Mouse (Mus musculus): ENCODE results near the gene Alk. TPM values are rescaled to one million over a fixed set of nuclear protein-coding genes. Genes with fewer than 3 reads are reported as not detected.

The Alk gene
- polyA plus RNA-seq, 1 experiment from 2014 or later = 0.60 TPM

- H3K9ac ChIP-seq = no peak overlapping the region
- no peak overlapping the region for H3K4me2 ChIP-seq (replicated peaks)
- no peak overlapping the region for H3K4me3 ChIP-seq
- no peak for ATAC-seq (ENCODE audit: low FRiP score, low read depth)
- H3K36me3 ChIP-seq = no peaks in the 10 kb centered on the region
- H3K27ac ChIP-seq = no peak overlapping the region
- H3K4me1 ChIP-seq = no peaks in the 10 kb centered on the region
- no peaks in the 10 kb centered on the region for H3K9me3 ChIP-seq
- no peaks in the 10 kb centered on the region for H3K27me3 ChIP-seq
- 87% methylated on average over 9 of the region's 9 CpGs for WGBS
These were observed 25.1 kb downstream of the Alk start for GRCm38 (mm10) chr17:72579321-72579720.

GRCm38 (mm10) chr17:72571379-72571778 is 33.0 kb downstream of the Alk start:
- no peak for ATAC-seq (ENCODE audit: low FRiP score, low read depth)
- H3K4me2 ChIP-seq (replicated peaks) = no peak overlapping the region
- 77% methylated on average over 2 of the region's 2 CpGs for WGBS
- H3K27me3 ChIP-seq = no peaks in the 10 kb centered on the region
- H3K9me3 ChIP-seq = no peaks in the 10 kb centered on the region
- no peaks in the 10 kb centered on the region for H3K4me1 ChIP-seq
- H3K27ac ChIP-seq = no peak overlapping the region
- no peaks in the 10 kb centered on the region for H3K36me3 ChIP-seq
- no peak overlapping the region for H3K9ac ChIP-seq
- H3K4me3 ChIP-seq = no peak overlapping the region

- no peak overlapping the region for H3K4me3 ChIP-seq
- ATAC-seq (ENCODE audit: low FRiP score, low read depth) = no peak
- 77% methylated on average over 10 of the region's 10 CpGs for WGBS
These were observed 34.9 kb downstream of the Alk start for GRCm38 (mm10) chr17:72569491-72569890.

GRCm38 (mm10) chr17:72563423-72563822 is 41.0 kb downstream of the Alk start:
- no peak overlapping the region for H3K9ac ChIP-seq
- H3K9me3 ChIP-seq = no peaks in the 10 kb centered on the region
- H3K27me3 ChIP-seq = no peaks in the 10 kb centered on the region
- H3K4me2 ChIP-seq (replicated peaks) = no peak overlapping the region
- 51% methylated on average over 5 of the region's 5 CpGs for WGBS
- no peak overlapping the region for H3K27ac ChIP-seq
- no peaks in the 10 kb centered on the region for H3K4me1 ChIP-seq
- no peaks in the 10 kb centered on the region for H3K36me3 ChIP-seq
- no peak for ATAC-seq (ENCODE audit: low FRiP score, low read depth)
- H3K4me3 ChIP-seq = no peak overlapping the region

More at GRCm38 (mm10) chr17:72569491-72569890, 34.9 kb downstream of the Alk start:
- no peaks in the 10 kb centered on the region for H3K36me3 ChIP-seq
- no peaks in the 10 kb centered on the region for H3K9me3 ChIP-seq
- H3K4me2 ChIP-seq (replicated peaks) = no peak overlapping the region
- H3K27ac ChIP-seq = no peak overlapping the region
- no peaks in the 10 kb centered on the region for H3K4me1 ChIP-seq
- no peaks in the 10 kb centered on the region for H3K27me3 ChIP-seq
- no peak overlapping the region for H3K9ac ChIP-seq

GRCm38 (mm10) chr17:72561471-72561870 is 43.0 kb downstream of the Alk start:
- no peaks in the 10 kb centered on the region for H3K36me3 ChIP-seq
- ATAC-seq (ENCODE audit: low FRiP score, low read depth) = no peak
- no peak overlapping the region for H3K4me3 ChIP-seq
- H3K4me2 ChIP-seq (replicated peaks) = no peak overlapping the region
- no peaks in the 10 kb centered on the region for H3K4me1 ChIP-seq
- H3K27ac ChIP-seq = no peak overlapping the region
- H3K27me3 ChIP-seq = no peaks in the 10 kb centered on the region
- WGBS = 34% methylated on average over 3 of the region's 3 CpGs
- H3K9me3 ChIP-seq = no peaks in the 10 kb centered on the region
- H3K9ac ChIP-seq = no peak overlapping the region

- no peaks in the 10 kb centered on the region for H3K36me3 ChIP-seq
- no peak overlapping the region for H3K9ac ChIP-seq
- no peaks in the 10 kb centered on the region for H3K4me1 ChIP-seq
- no peak overlapping the region for H3K4me3 ChIP-seq
- H3K4me2 ChIP-seq (replicated peaks) = no peak overlapping the region
- ATAC-seq (ENCODE audit: low FRiP score, low read depth) = no peak
- 80% methylated on average over 1 of the region's 1 CpGs for WGBS
- no peak overlapping the region for H3K27ac ChIP-seq
- H3K27me3 ChIP-seq = no peaks in the 10 kb centered on the region
- H3K9me3 ChIP-seq = no peaks in the 10 kb centered on the region
These were observed 43.7 kb downstream of the Alk start for GRCm38 (mm10) chr17:72560771-72561170.

- Histone ChIP-seq H3K4me1 (no peaks in the 10 kb centered on the region), H3K4me3 (no peak overlapping the region)
- 88% methylated on average over 6 of the region's 6 CpGs for WGBS
These were observed 47.2 kb downstream of the Alk start for GRCm38 (mm10) chr17:72557029-72557735.

GRCm38 (mm10) chr17:72546274-72546673 is 58.2 kb downstream of the Alk start:
- no peaks in the 10 kb centered on the region for H3K36me3 ChIP-seq
- WGBS = 86% methylated on average over 4 of the region's 4 CpGs
- ATAC-seq (ENCODE audit: low FRiP score, low read depth) = no peak
- no peak overlapping the region for H3K4me3 ChIP-seq
- H3K4me1 ChIP-seq = no peaks in the 10 kb centered on the region
- no peak overlapping the region for H3K4me2 ChIP-seq (replicated peaks)
- H3K27ac ChIP-seq = no peak overlapping the region
- H3K9ac ChIP-seq = no peak overlapping the region
- no peaks in the 10 kb centered on the region for H3K9me3 ChIP-seq
- H3K27me3 ChIP-seq = no peaks in the 10 kb centered on the region

More at GRCm38 (mm10) chr17:72557029-72557735, 47.2 kb downstream of the Alk start:
- no peaks in the 10 kb centered on the region for H3K9me3 ChIP-seq
- ATAC-seq (ENCODE audit: low FRiP score, low read depth) = no peak
- no peak overlapping the region for H3K9ac ChIP-seq
- no peaks in the 10 kb centered on the region for H3K36me3 ChIP-seq
- no peak overlapping the region for H3K4me2 ChIP-seq (replicated peaks)
- H3K27me3 ChIP-seq = no peaks in the 10 kb centered on the region
- H3K27ac ChIP-seq = no peak overlapping the region

- no peaks in the 10 kb centered on the region for H3K36me3 ChIP-seq
- H3K9ac ChIP-seq = no peak overlapping the region
- no peak overlapping the region for H3K27ac ChIP-seq
- WGBS = 90% methylated on average over 6 of the region's 6 CpGs
- H3K4me3 ChIP-seq = no peak overlapping the region
- no peaks in the 10 kb centered on the region for H3K27me3 ChIP-seq
- no peaks in the 10 kb centered on the region for H3K4me1 ChIP-seq
- no peak overlapping the region for H3K4me2 ChIP-seq (replicated peaks)
- H3K9me3 ChIP-seq = no peaks in the 10 kb centered on the region
- no peak for ATAC-seq (ENCODE audit: low FRiP score, low read depth)
These were observed 69.1 kb downstream of the Alk start for GRCm38 (mm10) chr17:72535304-72535703.

GRCm38 (mm10) chr17:72532266-72532665 is 72.2 kb downstream of the Alk start:
- ATAC-seq (ENCODE audit: low FRiP score, low read depth) = no peak
- no peaks in the 10 kb centered on the region for H3K27me3 ChIP-seq
- H3K4me2 ChIP-seq (replicated peaks) = no peak overlapping the region
- no peak overlapping the region for H3K27ac ChIP-seq
- H3K4me3 ChIP-seq = no peak overlapping the region
- WGBS = 76% methylated on average over 6 of the region's 6 CpGs
- no peaks in the 10 kb centered on the region for H3K4me1 ChIP-seq
- H3K9ac ChIP-seq = no peak overlapping the region
- no peaks in the 10 kb centered on the region for H3K9me3 ChIP-seq
- no peaks in the 10 kb centered on the region for H3K36me3 ChIP-seq

GRCm38 (mm10) chr17:72528481-72528880 is 75.9 kb downstream of the Alk start:
- H3K36me3 ChIP-seq = no peaks in the 10 kb centered on the region
- no peaks in the 10 kb centered on the region for H3K4me1 ChIP-seq
- no peak for ATAC-seq (ENCODE audit: low FRiP score, low read depth)
- no peaks in the 10 kb centered on the region for H3K9me3 ChIP-seq
- no peak overlapping the region for H3K4me2 ChIP-seq (replicated peaks)
- no peak overlapping the region for H3K4me3 ChIP-seq
- no peak overlapping the region for H3K9ac ChIP-seq
- no peaks in the 10 kb centered on the region for H3K27me3 ChIP-seq
- 92% methylated on average over 8 of the region's 8 CpGs for WGBS
- H3K27ac ChIP-seq = no peak overlapping the region

GRCm38 (mm10) chr17:72527481-72527880 is 76.9 kb downstream of the Alk start:
- Histone ChIP-seq H3K36me3 (no peaks in the 10 kb centered on the region), H3K27ac (no peak overlapping the region), H3K4me1 (no peaks in the 10 kb centered on the region), H3K4me3 (no peak overlapping the region), H3K4me2 (replicated peaks) (no peak overlapping the region), H3K9ac (no peak overlapping the region), H3K9me3 (no peaks in the 10 kb centered on the region), H3K27me3 (no peaks in the 10 kb centered on the region)
- no peak for ATAC-seq (ENCODE audit: low FRiP score, low read depth)
- WGBS = 70% methylated on average over 5 of the region's 5 CpGs

- Histone ChIP-seq H3K4me2 (replicated peaks) (no peak overlapping the region), H3K27ac (no peak overlapping the region), H3K4me3 (no peak overlapping the region), H3K36me3 (no peaks in the 10 kb centered on the region), H3K4me1 (no peaks in the 10 kb centered on the region), H3K9me3 (no peaks in the 10 kb centered on the region), H3K27me3 (no peaks in the 10 kb centered on the region), H3K9ac (no peak overlapping the region)
- WGBS = 89% methylated on average over 4 of the region's 4 CpGs
- ATAC-seq (ENCODE audit: low FRiP score, low read depth) = no peak
These were observed 78.1 kb downstream of the Alk start for GRCm38 (mm10) chr17:72526356-72526755.

Measured in limb, embryonic 13.5 days (tissue).